Mouse (Mus musculus) left cerebral cortex, postnatal 14 days (tissue): ENCODE results near the gene Col25a1. TPM values are rescaled to one million over a fixed set of nuclear protein-coding genes. Genes with fewer than 3 reads are reported as not detected.

ENCODE experiments used
- DNase-seq, 2 experiments: peaks; one replicate each; pipeline ENCODE4 v3.0.0; 2021 to 2022; ENCODE audit warnings: low spot score in 2 of 2, mixed read lengths in 1 of 2
- intact Hi-C: fragments of 180-260 bp; cut with DNase I; formaldehyde crosslinking; loops from one replicate; pipeline ENCODE4 v1.15.1; 2025
- long read RNA-seq, 2 experiments: library from polyadenylated mRNA; stranded (forward); transcript quantifications; one replicate each; pipeline ENCODE4 v2.0.0; 2021
- total RNA-seq, 2 experiments: library from RNA; stranded (reverse); gene quantifications; 2 replicates each; pipeline ENCODE4 v1.2.3; 2021

Gene Col25a1
- 10 to 100 TPM; 26.4 to 32.3 TPM for total RNA-seq
- long read RNA-seq, experiment 1, partial matches to known transcripts: 0 of 4 reads
- long read RNA-seq, experiment 1, other reads (novel, unspliced or antisense): 4 of 4 reads
- long read RNA-seq, experiment 2, partial matches to known transcripts: 2 of 3 reads
- long read RNA-seq, experiment 2, other reads (novel, unspliced or antisense): 1 of 3 reads

DNA sequence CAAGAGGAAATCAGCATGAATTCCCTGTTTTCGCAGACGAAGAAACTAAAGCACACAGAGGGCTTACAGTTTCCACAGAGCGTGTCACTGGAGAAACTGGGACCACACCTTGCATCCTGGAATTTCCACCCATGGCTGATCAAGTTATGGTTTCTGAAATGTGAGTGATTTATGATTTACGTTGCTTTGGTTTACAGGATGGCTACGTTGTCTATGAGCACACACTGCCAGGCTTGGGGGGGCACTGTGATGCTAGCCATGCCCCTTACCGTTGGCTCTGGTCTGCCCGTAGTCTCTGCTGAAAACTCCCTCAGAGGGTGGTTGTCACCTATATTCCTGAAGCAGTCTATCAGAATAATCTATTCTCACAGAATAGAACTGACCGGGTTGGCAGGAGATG, at the start of gene Col25a1:
Col25a1 (plus strand) TSS at position 301 of the 400 bp plus-strand sequence.
- no peak for DNase-seq
- intact Hi-C loops: no loop called here

DNA sequence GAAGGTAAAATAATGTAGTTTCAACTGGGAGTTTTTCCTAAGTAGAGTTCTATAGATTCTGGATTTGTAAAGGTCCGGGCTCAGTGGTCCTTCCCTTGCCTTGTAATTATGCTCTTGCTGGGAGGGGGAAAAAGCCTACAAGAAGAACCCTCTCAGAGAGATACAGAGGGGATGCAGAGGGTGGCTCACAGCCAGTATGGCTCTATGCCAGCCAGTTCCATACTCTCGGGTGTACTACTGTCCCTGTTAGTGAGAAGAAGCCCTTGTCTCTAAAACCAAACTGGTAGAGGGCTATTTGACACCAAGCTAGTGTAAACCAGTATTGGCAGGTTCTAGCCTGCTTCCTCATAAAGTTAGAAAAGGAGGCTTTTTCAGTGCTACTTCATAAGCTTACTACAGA, 48.0 kb upstream of the Col25a1 start:
- intact Hi-C loops: loop anchor here (5.0 kb wide), 1 partner anchor 261 kb away; the partner anchor contains the start of gene Rrh
- no peak for DNase-seq

- peak in 1 of 2 experiments; percentile 22 for DNase-seq
- intact Hi-C loops: no loop called here
These were observed 44.8 kb upstream of the Col25a1 start for GRCm38 (mm10) chr3:130086372-130087080.

DNA sequence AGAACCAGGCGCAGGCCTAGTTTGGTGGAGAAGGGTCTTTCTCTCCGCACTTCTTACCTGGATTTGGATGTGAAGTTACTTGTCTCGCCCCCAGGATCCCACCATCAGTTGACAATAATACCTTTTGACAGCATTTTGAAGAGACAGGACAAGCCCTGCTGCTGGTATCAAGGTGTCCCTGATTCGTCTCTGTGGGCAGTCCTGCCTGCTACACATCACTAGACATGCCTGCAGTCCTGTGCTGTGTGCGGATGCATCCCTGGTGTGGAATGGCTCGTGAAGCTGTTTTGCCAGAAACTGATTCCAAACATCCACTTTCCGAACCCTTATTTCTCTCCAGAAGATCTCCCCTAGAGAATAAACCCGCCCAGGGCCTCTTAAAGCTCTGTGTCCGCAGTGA, 43.8 kb upstream of the Col25a1 start:
- intact Hi-C loops: no loop called here
- DNase-seq: no peak

GRCm38 (mm10) chr3:130088654-130089053, 42.6 kb upstream of the Col25a1 start:
- intact Hi-C loops: no loop called here
- no peak for DNase-seq

- DNase-seq: no peak
- intact Hi-C loops: no loop called here
These were observed 40.8 kb upstream of the Col25a1 start for GRCm38 (mm10) chr3:130090460-130090859.

DNA sequence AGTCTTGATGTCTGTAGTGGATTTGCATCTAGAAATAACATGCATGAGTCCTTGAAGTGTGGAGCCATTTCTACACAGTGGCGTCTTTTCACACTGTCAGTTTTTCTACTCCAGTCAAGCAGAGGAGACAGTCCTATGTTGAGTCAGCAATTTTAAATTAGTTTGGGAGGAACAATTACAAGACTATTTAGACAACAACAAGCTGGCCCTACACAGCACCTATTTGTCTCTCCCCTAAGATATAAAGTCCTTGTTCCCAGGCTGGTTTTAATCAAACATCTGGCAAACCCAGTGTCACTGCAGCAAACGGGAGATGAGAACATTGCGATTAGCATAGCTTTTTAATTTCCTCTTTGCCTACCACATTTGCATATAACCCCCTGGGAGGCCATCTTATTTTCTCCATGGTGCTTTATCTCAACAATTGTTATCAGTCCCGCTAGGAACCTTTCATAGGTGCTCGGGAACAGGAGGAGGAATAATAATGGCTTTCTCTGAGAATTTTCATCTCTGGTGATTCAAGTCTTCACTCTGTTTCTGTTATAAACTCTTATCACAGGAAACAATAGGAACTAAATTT, 37.1 kb upstream of the Col25a1 start:
- intact Hi-C loops: loop anchor here (2.0 kb wide), 1 partner anchor 595 kb away; no protein-coding TSS in a partner anchor

GRCm38 (mm10) chr3:130095160-130095781, 36.0 kb upstream of the Col25a1 start:
- peak; percentile 66 to 73 for DNase-seq
- intact Hi-C loops: loop anchor here (1.0 to 2.0 kb wide), 2 partner anchors 479 to 594 kb away; no protein-coding TSS in a partner anchor

More for the DNA sequence above, 37.1 kb upstream of the Col25a1 start:
- DNase-seq: no peak

- intact Hi-C loops: no loop called here
- DNase-seq: peak; percentile 21 to 33
These were observed 27.8 kb upstream of the Col25a1 start for GRCm38 (mm10) chr3:130103486-130103885.

GRCm38 (mm10) chr3:130104471-130104870, 26.8 kb upstream of the Col25a1 start:
- DNase-seq: no peak
- intact Hi-C loops: no loop called here

GRCm38 (mm10) chr3:130116886-130117285, 14.4 kb upstream of the Col25a1 start:
- intact Hi-C loops: no loop called here
- no peak for DNase-seq

DNA sequence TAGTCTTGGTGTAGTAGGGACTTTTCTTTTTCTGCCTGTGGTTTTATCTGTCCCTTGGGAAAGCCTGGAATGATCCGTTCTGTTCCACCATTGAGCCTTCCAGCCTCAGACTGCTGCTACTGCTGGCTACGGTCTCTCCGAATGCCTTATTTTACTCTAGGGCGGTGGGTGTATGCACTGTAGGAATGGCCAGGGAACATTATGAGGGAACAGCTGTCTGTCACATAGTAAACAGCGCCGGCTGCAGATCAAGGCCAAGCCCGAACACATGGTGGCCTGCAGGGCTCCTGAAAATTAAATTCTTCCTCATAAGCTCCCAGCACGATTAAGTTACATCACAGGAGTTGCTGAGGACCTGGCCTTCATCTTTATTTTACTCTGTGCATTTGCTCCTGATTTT, 3.5 kb upstream of the Col25a1 start:
- intact Hi-C loops: no loop called here

GRCm38 (mm10) chr3:130128564-130128963, 2.7 kb upstream of the Col25a1 start:
- intact Hi-C loops: no loop called here
- DNase-seq: peak; percentile 39 to 81

More for the DNA sequence above, 3.5 kb upstream of the Col25a1 start:
- no peak for DNase-seq

DNA sequence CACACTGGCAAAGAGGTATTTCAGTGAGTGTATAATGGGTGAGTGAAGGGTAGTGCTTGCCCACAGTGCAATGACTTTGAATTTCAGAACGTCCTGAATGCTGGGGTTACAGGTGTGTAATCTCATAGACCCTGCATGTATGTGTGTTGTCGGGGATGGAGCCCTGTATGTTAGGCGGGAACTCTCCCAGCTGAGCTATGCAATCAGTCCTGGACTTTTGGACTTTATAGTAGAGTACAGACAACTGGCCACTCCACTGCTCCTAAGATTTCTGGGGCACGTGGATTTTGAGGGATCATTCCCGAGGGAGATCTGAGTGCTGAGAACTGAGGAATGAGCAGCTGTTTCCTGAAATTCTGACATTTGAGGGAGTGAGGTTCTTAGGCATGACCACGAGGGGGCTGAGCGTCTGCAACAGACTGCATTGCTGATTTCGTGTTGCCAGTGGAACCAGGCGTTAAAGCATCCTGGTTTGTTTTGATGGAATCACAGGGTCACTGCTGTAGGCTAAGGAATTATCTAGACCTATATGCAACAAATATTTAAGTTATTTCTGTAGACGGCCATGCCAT, 1.6 kb upstream of the Col25a1 start:
- no peak for DNase-seq
- intact Hi-C loops: no loop called here

DNA sequence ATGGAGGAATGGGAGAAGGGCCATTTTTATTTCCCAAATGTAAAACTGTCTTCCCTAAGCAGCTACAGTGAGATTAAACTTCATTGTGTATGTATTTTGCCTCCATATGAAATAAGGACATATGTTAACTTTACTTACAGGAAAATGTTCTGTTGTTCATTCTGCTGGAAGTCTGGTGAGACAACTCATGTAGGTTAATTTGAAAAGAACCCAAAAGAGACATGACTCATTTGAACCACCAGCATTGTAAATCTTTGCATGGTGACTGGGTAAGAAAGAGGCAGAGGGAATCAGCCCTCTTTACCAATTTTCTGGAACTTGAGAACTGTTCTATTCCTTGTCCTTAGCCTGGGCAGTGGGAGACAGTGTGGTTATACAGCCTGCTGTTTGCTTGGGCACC, 5.9 kb downstream of the Col25a1 start:
- DNase-seq: no peak
- intact Hi-C loops: no loop called here

GRCm38 (mm10) chr3:130137640-130138039, 6.3 kb downstream of the Col25a1 start:
- peak in 1 of 2 experiments; percentile 5 for DNase-seq
- intact Hi-C loops: no loop called here

DNA sequence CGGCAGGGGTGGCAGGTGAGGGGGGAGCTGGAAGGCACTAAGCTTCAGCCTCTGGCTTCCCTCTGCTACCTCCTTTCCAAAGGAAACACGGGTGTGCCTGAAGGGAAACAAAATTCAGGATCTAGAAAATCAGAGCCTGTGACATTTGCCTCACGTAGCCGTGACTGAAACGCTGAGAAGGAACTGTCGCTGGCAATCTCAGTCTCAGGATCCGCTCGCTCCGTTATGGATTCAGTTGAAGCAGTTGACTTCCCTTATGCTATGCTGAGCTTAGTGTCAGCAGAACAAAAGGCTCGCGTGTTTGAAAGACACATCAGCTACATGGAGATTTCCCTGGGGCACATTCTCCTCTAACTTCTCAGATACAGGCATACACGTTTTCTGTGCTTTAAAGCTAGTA, 14.6 kb downstream of the Col25a1 start:
- DNase-seq: no peak
- intact Hi-C loops: no loop called here

DNA sequence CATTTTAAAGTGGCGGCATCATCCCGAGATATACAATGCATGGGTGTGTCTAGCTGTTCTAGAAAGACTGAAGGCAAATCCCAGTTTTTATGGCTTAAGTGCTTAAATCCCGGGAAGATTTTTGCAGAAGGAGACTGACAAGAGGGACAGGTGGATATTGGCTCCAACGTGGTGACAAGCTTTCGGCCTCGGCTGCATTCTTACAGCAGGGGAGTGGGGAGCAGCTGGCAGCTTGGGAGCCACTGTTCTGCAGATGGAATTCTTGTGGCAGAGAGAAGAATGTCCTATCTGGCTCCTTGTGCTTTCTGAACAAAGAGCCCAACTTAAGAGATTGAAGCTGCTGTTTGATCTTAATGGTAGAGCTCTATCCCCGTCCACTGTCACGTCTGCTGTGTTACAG, 16.5 kb downstream of the Col25a1 start:
- no peak for DNase-seq
- intact Hi-C loops: no loop called here

- DNase-seq: no peak
- intact Hi-C loops: no loop called here
These were observed 17.9 kb downstream of the Col25a1 start for GRCm38 (mm10) chr3:130149180-130149579.

GRCm38 (mm10) chr3:130153117-130153516, 21.8 kb downstream of the Col25a1 start:
- intact Hi-C loops: no loop called here
- DNase-seq: no peak
